Mouse (Mus musculus) gastrocnemius, adult 18-20 months (tissue): ENCODE results near the gene Nxpe5. TPM values are rescaled to one million over a fixed set of nuclear protein-coding genes. Genes with fewer than 3 reads are reported as not detected.
"Not testable (repeated sequence)": the region's sequence is repeated elsewhere in the genome, so short reads cannot be mapped to it uniquely, and the experiment has no call there.

ENCODE experiments used
- DNase-seq: peaks from one replicate; pipeline ENCODE4 v3.0.0; 2021; ENCODE audit warnings: low spot score
- long read RNA-seq, 2 experiments: library from polyadenylated mRNA; stranded (forward); transcript quantifications; one replicate each; pipeline ENCODE4 v2.0.0; 2021
- total RNA-seq, 2 experiments: library from RNA; stranded (reverse); gene quantifications; 2 replicates each; pipeline ENCODE4 v1.2.3; 2021

The Nxpe5 gene
- total RNA-seq, result under 1 TPM; 0.09 to 0.31 TPM
- long read RNA-seq, experiment 1, result 0 reads
- long read RNA-seq, experiment 2, result 0 reads

DNA sequence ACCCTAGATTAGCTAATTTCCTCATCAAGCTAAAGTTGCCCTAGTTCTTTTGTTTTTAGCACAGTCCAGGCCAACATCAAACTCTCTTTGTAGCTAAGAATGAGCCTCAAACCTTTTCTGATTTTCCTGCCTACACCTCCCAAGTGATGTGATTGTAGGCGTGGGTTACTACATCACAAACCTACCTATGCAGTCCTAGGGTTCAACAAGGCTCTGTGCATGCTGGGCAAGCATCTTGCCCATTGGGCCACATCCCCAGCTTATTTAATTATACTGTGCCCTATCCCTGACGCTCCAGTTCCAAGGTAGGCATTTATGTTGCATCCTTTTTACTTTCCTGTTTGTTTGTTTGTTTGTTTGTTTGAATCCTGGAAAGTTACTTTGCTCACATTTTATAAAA, at the start of gene Nxpe5:
TSS of gene Nxpe5 (plus strand) at position 199 of the 400 bp plus-strand sequence.
- no peak for DNase-seq

DNA sequence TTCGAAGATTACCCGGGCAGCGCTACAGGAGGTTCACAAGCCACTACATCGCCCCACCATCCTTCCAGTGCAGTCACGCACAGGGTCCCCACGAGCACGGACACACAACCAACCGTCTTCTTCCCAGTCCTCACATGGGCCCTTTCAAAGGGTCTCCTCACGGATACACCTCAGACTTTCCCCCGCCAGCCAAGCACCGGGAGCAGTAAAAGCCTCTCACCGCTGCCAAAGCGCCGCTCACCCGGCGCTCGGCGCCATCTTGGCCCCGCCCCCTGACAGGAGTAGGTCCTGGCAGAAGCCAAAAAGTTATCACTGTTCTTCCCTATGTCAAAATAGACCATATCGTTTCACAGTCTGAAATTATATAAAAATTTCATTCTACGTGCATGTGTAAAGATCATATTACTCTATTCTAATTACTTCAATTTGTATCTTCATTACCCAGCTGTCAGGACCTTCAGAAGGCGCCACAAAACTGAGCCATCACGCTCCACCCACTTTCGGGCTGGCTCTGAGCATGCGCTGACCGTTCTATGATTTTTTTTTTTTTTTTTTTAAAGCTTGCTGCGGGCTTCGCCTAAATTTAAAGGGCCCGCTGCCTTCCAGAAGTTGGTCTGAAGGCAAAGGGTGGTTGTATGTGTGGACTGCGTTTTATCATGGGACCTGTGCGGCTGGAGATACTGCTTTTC, 38.6 kb upstream of the Nxpe5 start, which contains the start of the genes Taf6 and Cnpy4:
TSS of gene Taf6 (minus strand) at position 502 of the 689 bp plus-strand sequence.
TSS of gene Cnpy4 (plus strand) at position 536 of the 689 bp plus-strand sequence.
- DNase-seq, result peak; percentile 90

DNA sequence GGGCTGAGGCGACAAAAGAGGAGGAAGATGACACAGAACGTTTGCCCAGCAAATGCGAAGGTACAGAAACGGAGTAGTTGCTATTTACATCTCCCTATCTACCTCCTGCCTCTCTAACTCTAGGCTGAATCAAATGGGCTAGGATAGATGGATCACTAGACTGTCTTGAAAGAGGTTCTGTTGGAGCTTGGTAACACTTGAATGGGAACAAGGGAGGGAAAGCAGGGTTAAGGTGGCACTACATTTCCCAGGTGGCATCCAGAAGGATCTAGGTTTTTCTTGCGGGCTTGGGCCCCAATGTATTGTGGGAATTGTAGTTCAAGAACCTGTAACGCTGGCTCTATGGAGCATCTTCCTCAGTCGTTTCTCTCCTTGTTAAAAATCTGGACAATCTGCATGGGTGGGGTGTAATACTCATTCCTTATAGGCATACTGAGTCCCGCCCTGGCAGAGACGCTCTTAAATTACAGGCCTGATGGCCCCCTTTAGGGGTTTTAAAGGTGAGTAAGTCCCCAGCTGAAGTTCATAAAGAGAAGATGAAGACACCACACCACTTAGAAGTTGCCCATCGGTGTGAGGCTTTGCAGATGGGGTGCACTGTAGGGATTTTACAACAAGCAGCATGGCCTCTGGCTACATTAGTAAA, 37.9 kb upstream of the Nxpe5 start:
- peak; percentile 80 for DNase-seq

DNA sequence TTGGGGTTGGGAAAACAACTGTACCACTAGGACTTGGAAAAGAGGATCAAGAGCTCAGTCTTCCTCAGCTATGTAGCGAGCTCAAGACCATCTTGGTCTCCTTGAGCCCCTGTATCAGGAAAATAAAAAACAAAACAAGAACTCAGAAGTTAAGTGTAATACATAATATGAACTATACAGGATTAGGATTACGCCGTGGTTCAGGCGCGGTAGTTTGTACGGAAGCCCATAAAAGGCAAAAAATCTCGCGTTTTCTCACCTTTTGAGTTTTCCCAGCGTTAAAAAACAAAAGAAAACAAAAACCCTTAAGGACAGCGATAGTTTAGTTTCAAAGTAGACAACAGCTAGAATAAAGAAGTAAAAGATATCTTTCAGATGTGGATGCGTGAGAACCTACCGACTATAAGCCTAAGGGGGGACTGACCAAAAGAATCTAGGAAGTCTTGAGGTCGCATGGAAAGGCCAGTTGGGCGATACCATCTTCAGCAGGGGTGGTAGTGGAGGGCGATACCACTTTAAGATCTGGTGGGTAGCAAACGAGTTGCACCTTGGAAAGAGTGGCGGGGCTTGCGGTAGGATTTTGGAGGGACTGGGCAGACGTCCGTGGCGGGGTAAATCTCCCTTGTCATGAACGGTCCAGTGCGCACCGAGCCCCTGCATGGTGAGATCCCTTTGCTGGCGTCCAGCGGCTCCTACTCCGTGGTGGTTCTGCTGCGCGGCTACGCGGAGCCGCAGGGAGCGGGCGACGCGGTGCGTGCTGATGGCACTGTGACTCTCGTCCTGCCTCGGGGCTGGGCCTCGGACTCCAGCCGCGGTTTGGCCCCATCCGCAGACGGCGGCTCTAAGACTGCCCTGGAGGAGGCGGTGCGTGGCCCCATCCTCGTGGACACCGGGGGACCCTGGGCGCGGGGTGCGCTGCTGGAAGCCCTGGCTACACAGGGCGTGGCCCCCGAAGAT, 31.6 kb upstream of the Nxpe5 start, which contains the start of gene Mblac1:
TSS of gene Mblac1 (plus strand) at position 544 of the 957 bp plus-strand sequence.
- DNase-seq, result peak; percentile 89

DNA sequence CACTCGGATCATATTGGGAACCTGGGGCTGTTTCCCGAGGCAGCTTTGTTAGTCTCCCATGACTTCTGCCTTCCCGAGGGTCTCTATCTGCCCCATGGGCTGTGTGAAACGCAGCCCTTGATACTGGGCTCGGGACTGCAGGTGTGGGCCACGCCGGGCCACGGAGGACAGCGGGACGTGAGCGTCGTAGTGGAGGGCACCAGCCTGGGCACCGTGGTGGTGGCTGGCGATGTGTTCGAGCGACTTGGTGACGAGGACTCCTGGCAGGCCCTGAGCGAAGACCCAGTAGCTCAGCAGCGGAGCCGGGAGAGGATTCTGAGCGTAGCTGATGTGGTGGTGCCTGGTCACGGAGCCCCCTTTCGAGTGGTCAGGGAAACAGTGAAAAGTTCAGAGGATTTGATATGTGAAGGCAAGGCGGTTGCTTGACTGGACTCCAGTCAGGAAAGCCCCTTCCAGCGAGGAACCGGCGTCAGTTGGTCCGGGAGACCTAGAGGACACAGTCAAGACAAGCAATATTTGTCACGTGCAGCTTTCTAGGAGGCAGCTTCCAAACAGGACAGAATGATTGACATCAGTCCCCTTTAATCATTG, 30.8 kb upstream of the Nxpe5 start:
- DNase-seq, result peak; percentile 17

DNA sequence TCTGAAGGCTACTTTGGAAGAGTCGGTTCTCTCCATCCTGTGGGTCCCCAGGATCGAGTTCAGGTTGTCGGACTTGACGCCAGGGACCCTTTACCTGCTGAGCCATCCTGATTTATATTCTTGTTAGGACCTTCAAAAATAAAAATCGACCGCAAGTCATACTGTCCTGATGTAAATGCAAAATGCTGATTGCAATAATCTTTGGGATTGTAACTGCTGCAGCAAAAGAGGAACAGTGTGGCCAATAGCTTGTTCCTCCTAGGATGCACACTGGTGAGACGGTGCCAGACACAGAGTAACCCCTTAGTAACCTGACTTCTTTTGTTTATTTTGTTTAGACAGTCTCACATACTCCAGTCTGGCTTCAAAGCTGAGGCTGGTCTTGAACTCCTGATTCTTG, 30.2 kb upstream of the Nxpe5 start:
- DNase-seq, result no peak

DNA sequence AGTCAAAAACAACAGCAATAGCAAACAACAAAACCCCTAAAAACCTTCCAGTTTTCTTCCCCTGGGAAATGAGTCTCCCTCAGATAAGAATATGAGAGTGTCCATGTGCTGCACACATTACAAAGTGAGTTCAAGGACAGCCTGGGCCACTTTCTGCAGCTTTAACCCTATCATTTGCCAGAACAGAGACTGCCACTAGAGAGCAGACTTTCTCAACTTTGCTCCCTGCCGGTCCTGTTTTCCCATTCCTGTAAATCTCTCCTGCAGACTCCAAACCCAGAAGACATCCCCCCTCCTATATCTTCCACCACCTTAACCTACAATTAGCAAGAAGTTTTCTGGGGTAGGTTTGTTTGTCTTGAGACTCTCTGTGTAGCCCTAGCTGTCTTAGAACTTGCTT, 26.1 kb upstream of the Nxpe5 start:
- no peak for DNase-seq

DNA sequence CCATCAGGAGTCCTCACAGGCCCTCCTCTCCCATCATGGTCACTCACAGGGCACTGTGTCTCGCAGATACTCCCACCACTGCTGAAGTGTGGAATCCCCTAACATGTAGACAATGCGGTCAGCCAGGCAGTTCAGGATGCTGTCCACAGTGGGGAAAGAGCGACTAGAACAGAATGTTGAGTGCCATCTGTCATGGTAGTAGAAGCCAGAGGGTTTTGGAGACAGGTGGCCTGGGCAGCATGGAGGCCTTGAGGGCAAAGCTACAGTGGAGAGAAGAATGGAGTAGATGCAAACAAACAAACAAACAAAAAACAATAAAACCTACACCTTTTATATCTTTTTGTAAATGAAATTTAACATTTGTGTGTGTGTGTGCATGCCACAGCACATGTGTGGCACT, 23.6 kb upstream of the Nxpe5 start:
- no peak for DNase-seq

DNA sequence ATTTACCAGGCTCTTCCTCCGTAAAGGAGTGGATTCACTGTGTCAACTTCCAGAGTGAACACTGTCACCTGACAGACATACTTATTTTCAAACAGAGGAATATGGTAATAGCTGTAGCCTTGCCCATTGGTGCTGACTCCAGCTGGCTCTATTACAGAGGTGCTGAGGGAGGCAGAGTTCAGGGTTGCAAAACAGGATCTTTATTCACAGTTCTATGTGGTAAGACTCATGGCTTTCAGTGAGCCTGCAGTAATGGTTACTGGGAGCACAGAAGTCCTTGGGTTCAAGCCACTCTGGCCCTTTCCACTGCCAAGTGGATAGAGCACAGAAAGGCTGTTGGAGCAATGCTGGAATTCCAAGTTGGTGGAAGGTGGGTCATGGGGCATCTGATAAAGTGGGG, 18.4 kb upstream of the Nxpe5 start:
- no peak for DNase-seq

DNA sequence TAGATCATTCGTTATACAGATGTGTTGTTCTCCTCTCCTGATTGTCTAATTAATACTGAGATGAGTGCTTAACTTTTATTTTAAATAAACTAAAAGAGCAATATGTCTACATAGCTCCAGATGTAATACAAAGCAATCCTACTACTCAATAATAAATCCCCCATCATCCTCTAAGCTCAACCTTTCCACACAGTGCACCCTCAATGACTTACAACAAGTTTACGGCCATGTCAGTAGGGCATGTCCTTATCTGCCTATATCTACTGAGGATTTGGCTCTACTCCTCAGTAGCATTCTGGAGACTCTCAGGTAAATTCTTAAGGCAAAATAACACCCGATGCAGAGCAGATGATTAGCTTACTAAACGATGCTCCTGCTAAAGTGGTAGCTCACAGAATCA, 17.8 kb upstream of the Nxpe5 start:
- no peak for DNase-seq

DNA sequence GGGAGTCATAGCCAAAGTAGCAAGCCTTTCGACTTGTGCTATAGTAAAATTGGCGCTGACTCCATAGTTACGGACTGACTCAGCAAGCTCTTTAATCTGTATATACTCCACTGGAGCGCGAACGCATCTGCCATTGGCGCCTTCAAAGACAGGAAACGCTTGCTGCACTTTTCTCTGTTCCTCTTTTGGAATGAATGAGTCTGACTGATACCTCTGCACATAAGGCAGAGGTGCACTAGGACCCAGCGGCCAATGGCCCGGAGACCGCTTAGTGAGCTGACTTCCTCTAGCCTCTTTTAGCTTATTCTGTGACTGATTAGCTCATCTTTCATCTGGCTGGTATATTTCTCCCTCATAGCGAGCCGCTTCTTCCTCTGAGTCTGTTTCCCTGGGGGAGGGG, 9.1 kb upstream of the Nxpe5 start:
- DNase-seq, result not testable (repeated sequence)

DNA sequence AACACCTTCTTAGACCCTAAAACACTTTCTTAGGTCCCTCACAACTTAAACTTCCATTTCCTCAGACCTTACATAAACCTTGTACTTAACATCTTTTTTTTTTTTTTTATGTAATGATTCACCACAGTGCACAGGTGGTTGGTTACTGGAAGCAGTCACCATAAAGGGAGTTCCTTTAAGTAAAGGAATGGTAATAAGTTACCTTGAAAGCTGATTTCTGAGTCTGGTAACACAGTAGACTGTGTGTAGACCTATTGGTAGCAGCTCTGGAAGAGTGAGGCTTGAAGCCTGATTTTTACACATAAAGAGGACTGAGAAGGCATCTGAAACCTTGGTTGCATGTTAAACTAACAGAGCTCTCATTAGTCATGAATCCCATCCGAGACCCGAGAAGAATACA, 5.8 kb upstream of the Nxpe5 start:
- no peak for DNase-seq

DNA sequence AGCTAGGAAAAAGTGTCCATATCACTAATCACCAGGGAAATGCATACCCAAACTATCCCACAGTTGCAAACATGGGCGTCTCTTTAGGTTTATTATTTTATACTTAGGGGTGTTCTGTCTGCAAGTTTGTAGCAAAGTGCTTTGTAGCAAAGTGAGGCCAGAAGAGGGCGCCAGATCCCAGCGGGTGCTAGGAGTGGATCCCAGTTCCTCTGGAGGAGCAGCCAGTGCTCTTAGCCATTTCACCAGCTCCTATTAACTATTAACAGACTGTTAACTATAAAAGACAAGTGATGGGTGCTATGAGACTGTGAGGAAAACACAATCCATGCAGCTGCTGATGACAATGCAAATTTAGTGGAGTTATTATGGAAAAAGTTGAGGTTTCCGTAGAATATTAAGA, 3.6 kb upstream of the Nxpe5 start:
- DNase-seq, result peak; percentile 80

DNA sequence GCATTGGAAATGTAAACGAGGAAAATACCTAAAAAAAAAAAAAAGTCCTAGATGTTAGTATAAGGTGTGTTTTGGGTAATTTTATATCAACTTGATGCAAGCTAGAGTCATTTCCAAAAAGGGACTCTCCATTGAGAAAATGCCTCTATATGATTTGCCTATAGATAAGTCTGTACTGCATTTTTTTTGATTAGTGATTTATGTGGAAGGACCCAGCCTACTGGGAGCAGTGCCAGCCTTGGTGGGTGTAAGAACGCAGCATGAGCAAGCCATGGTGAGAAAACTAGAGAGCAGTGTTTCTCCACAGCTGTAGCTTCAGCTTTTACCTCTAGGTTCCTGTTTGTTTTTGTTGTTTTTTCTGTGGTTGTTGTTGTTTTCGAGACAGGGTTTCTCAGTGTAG, 2.4 kb upstream of the Nxpe5 start:
- DNase-seq, result no peak

DNA sequence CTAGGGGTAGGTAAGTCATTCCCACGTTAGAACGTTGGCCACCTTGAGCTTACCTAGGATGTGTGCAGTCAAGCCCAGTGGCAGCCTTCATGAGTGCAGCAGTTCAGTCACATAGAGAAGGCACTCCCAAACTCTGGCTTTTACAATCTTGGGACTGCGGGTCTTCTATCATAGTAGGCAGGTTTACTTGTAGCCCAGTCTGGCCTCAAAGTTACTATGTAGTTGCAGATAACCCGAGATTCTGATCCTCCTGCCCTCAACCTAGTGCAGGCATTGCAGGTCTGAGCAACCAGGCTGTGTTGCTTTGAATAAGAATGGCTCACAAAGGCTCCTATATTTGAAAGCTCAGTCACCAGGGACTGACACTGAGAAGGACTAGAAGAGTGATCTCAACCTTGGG, 793 bp downstream of the Nxpe5 start:
- no peak for DNase-seq

DNA sequence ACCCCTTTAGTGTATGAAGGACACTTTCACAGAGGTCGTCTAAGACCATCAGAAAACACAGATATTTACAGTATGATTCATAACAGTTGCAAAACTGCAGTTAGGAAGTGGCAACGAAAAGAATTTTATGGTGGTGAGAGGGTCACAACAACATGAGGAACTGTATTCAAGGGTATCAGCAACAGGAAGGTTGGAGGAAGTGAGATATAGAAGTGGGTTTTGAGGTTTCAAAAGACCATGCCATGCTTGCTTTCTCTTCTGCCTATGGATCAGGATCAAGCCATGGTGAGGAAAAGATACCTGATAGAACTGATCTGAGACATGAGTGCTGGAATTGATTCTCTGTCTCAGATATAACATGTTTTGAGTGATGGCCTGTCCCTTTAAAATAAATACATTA, 1.7 kb downstream of the Nxpe5 start:
- no peak for DNase-seq

DNA sequence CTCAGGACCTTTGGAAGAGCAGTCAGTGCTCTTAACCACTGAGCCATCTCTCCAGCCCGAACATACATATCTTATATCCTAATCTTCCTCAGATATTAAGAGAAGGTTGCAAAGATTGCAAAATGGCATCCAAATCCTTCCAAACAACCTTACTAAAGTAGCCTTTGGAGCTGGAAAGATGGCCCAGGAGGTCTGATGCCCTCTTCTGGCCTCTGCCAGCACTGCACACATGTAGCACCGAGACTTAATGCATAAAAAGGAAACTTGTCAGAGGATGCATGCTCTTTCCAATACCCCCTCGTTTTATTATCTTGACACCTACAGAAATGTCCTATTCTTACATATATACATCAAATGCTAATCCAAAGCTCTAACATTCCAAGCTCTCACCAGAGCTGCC, 2.3 kb downstream of the Nxpe5 start:
- no peak for DNase-seq

DNA sequence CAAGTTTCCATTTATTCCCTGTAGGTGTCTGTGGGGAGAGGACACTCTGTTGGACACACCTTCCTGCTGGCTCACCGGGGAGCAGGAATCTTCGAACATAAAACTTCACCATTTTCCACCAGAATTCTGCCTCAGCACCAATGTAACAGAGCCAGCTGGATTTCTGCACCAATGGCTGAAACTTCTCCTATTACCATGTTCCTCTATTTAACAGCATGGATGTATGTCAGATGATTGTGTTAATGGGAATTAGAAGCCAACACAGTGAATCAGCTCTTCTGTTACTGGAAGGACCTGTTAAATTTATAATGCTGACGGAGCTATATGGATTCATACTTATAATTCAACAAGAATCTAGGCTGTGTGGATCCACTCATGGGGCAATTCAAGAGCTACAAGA, 3.8 kb downstream of the Nxpe5 start:
- no peak for DNase-seq

DNA sequence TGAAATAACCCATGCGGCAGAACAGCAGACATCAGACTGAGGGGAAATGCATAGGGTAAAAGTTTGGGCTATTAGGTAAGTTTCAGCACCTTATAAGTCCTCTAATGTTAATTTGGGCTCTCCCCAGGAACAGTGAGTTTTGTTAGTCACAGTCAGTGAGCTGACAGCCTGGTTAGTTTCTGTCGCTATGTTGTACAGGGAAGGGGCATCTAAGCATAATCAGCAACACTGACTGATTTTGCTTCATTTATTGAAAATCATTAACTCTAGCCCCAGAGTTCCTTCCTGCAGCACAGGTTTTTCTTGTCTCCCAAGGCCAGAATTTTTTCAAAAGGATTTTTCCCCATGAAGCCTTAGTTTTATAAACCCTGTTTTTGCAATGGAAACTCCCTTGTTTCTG, 8.1 kb downstream of the Nxpe5 start:
- no peak for DNase-seq

DNA sequence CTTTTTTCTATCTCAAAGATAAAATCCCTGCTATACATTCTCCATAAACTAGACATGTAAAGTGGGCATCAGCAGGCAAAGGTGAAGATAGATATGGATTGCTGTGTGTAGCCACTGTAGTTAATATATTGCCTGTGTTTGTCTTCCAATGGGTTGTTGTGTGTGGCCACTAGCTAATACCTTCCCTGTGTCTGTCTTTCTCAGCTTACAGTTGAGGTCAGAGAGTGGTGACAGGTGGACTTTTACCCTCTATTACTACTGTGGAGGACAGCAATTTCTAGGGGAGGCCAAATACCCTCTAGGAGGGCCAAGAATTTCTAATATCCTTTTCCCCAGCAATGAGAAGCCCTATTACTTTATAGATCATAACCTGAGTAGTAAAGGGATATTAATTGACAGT, 8.5 kb downstream of the Nxpe5 start:
- DNase-seq, result no peak

DNA sequence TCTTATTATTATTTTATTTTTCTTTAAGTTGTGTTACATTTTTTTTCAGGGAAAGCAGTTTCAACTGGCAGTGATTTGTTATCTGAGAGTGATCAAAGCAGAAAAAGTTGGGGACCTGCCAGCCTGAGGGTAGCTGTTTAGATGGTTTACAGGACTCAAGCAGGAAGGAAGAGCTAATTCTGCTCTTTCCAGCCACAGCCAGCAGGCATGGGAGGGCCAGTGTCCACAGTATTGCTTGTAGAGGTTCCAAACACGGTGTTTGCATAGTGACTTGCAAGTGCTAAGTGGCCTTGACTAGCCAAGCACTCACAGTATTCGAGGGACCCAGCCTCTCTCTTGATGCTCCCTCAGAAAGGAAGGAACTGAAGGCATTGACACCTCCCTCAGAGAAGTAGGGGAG, 15.8 kb downstream of the Nxpe5 start:
- no peak for DNase-seq

DNA sequence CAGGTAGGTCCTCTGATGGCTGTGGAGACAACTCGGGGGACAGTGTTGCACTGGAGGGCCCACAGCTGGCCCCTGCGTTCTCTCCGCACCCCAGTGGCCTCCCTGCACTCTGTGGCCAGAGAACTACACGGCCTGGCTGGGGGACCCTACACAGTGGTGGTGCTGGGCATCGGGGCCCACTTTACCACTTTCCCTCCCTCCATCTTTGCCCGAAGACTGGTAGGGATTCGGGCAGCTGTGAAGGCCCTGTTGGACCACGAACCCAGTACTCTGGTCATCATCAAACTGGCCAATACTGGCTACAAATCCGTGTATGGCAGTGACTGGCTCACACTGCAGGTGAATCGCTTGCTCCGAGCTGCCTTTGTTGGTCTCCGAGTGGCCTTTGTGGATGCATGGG, 25.4 kb downstream of the Nxpe5 start:
- DNase-seq, result no peak
